Mouse (Mus musculus) telencephalon, adult 2 months (tissue): Measurements from ENCODE around the gene Prdm11.

ENCODE experiments used
- DNase-seq: peaks from one replicate; pipeline ENCODE4 v3.0.0-alpha.2; 2011; ENCODE audit warnings: low read depth, low spot score

The Prdm11 gene

GRCm38 (mm10) chr2:93012976-93013375 lies 33.0 kb downstream of the Prdm11 start:
- DNase-seq = no peak

GRCm38 (mm10) chr2:93011933-93012332 lies 34.0 kb downstream of the Prdm11 start:
- no peak for DNase-seq

- DNase-seq = no peak
These were observed 34.5 kb downstream of the Prdm11 start for GRCm38 (mm10) chr2:93011465-93011864.

- no peak for DNase-seq
These were observed 37.8 kb downstream of the Prdm11 start for GRCm38 (mm10) chr2:93007967-93008685.

- no peak for DNase-seq
These were observed 40.9 kb downstream of the Prdm11 start for GRCm38 (mm10) chr2:93005028-93005427.

GRCm38 (mm10) chr2:92991976-92992375 lies 54.0 kb downstream of the Prdm11 start:
- DNase-seq = no peak

GRCm38 (mm10) chr2:92989593-92989992 lies 56.4 kb downstream of the Prdm11 start:
- DNase-seq = no peak

- peak; percentile 24 for DNase-seq
These were observed 57.9 kb downstream of the Prdm11 start for GRCm38 (mm10) chr2:92987901-92988631.

GRCm38 (mm10) chr2:92987108-92987618 lies 58.8 kb downstream of the Prdm11 start:
- no peak for DNase-seq

GRCm38 (mm10) chr2:92985600-92985999 lies 60.4 kb downstream of the Prdm11 start:
- no peak for DNase-seq

- no peak for DNase-seq
These were observed 60.8 kb downstream of the Prdm11 start for GRCm38 (mm10) chr2:92985171-92985570.

GRCm38 (mm10) chr2:92984321-92985108 lies 61.5 kb downstream of the Prdm11 start:
- no peak for DNase-seq

GRCm38 (mm10) chr2:92983273-92983620 lies 62.7 kb downstream of the Prdm11 start:
- no peak for DNase-seq

- peak; percentile 43 for DNase-seq
These were observed 63.2 kb downstream of the Prdm11 start for GRCm38 (mm10) chr2:92982591-92983272.

- DNase-seq = no peak
These were observed 65.8 kb downstream of the Prdm11 start for GRCm38 (mm10) chr2:92980165-92980564.

GRCm38 (mm10) chr2:92975031-92975790 lies 70.8 kb downstream of the Prdm11 start:
- no peak for DNase-seq

- DNase-seq = no peak
These were observed 72.3 kb downstream of the Prdm11 start for GRCm38 (mm10) chr2:92973646-92974045.

- DNase-seq = no peak
These were observed 73.9 kb downstream of the Prdm11 start for GRCm38 (mm10) chr2:92972071-92972470.

- DNase-seq = no peak
These were observed 74.4 kb downstream of the Prdm11 start for GRCm38 (mm10) chr2:92971536-92971935.

- no peak for DNase-seq
These were observed 74.9 kb downstream of the Prdm11 start for GRCm38 (mm10) chr2:92971069-92971468.

- no peak for DNase-seq
These were observed 78.2 kb downstream of the Prdm11 start for GRCm38 (mm10) chr2:92967839-92968166.
